Mouse (Mus musculus): ENCODE results near the gene Srrm4. TPM values are rescaled to one million over a fixed set of nuclear protein-coding genes. Genes with fewer than 3 reads are reported as not detected.

Srrm4 gene
- total and polyA plus RNA-seq, 3 experiments, result not detected

GRCm38 (mm10) chr5:116556614-116557013 lies 35.0 kb downstream of the Srrm4 start:
- H3K4me1 ChIP-seq (ENCODE audit: control insufficient read depth in 1 of 2, insufficient read depth in 2 of 2, low read length in 2 of 2), result no peaks in the 10 kb centered on the region
- no peaks in the 10 kb centered on the region for H3K79me2 ChIP-seq (ENCODE audit: control insufficient read depth, insufficient read depth, low read length, poor library complexity)
- H3K4me3 ChIP-seq (ENCODE audit: control insufficient read depth in 1 of 2, insufficient read depth in 1 of 2, low read depth in 2 of 2, low read length in 2 of 2), result no peak overlapping the region
- H3K9ac ChIP-seq (ENCODE audit: control insufficient read depth, low read depth, low read length, poor library complexity, severe bottlenecking), result no peak overlapping the region
- TF ChIP-seq CHD2 (IDR thresholded peaks at IDR 0.05; ENCODE audit: low read length), result no peak
- TF ChIP-seq NRF1 (IDR thresholded peaks at IDR 0.05; ENCODE audit: insufficient read depth, low read depth, low read length, poor library complexity, severe bottlenecking), result no peak
- TF ChIP-seq KAT2A (conservative IDR thresholded peaks at IDR 0.05; ENCODE audit: low read depth, low read length), result no peak
- no peak for TF ChIP-seq SMC3 (IDR thresholded peaks at IDR 0.05; ENCODE audit: low read depth, low read length)
- no peak for TF ChIP-seq GABPA (IDR thresholded peaks at IDR 0.05; ENCODE audit: low read depth, low read length)
- no peaks in the 10 kb centered on the region for H3K27me3 ChIP-seq (ENCODE audit: control insufficient read depth in 1 of 2, insufficient read depth in 2 of 2, low read length in 2 of 2)
- H3K36me3 ChIP-seq (ENCODE audit: control insufficient read depth in 1 of 2, insufficient read depth in 2 of 2, low read length in 2 of 2), result no peaks in the 10 kb centered on the region
- no peaks in the 10 kb centered on the region for H3K9me3 ChIP-seq (replicated peaks; ENCODE audit: insufficient read depth, low read length)
- H3K27ac ChIP-seq (ENCODE audit: control insufficient read depth, low read depth, low read length), result no peak overlapping the region
- no peak for DNase-seq (ENCODE audit: low read depth, low spot score)

GRCm38 (mm10) chr5:116553868-116554267 lies 37.7 kb downstream of the Srrm4 start:
- no peaks in the 10 kb centered on the region for H3K79me2 ChIP-seq (ENCODE audit: control insufficient read depth, insufficient read depth, low read length, poor library complexity)
- no peak overlapping the region for H3K27ac ChIP-seq (ENCODE audit: control insufficient read depth, low read depth, low read length)
- no peaks in the 10 kb centered on the region for H3K4me1 ChIP-seq (ENCODE audit: control insufficient read depth in 1 of 2, insufficient read depth in 2 of 2, low read length in 2 of 2)
- no peaks in the 10 kb centered on the region for H3K27me3 ChIP-seq (ENCODE audit: control insufficient read depth in 1 of 2, insufficient read depth in 2 of 2, low read length in 2 of 2)
- H3K36me3 ChIP-seq (ENCODE audit: control insufficient read depth in 1 of 2, insufficient read depth in 2 of 2, low read length in 2 of 2), result no peaks in the 10 kb centered on the region
- peak; percentile 3 for DNase-seq (ENCODE audit: low read depth, low spot score)
- H3K4me3 ChIP-seq (ENCODE audit: control insufficient read depth in 1 of 2, insufficient read depth in 1 of 2, low read depth in 2 of 2, low read length in 2 of 2), result no peak overlapping the region
- no peak for TF ChIP-seq MXI1 (IDR thresholded peaks at IDR 0.05; ENCODE audit: low read depth, low read length)
- H3K9me3 ChIP-seq (replicated peaks; ENCODE audit: insufficient read depth, low read length), result no peaks in the 10 kb centered on the region
- no peak overlapping the region for H3K9ac ChIP-seq (ENCODE audit: control insufficient read depth, low read depth, low read length, poor library complexity, severe bottlenecking)

GRCm38 (mm10) chr5:116553106-116553505 lies 38.5 kb downstream of the Srrm4 start:
- no peak for TF ChIP-seq KAT2A (conservative IDR thresholded peaks at IDR 0.05; ENCODE audit: low read depth, low read length)
- TF ChIP-seq MXI1 (IDR thresholded peaks at IDR 0.05; ENCODE audit: low read depth, low read length), result no peak
- no peak for TF ChIP-seq NRF1 (IDR thresholded peaks at IDR 0.05; ENCODE audit: insufficient read depth, low read depth, low read length, poor library complexity, severe bottlenecking)
- no peak for TF ChIP-seq ETS1 (IDR thresholded peaks at IDR 0.05; ENCODE audit: low read depth, low read length)
- no peak for TF ChIP-seq POLR2A (IDR thresholded peaks at IDR 0.05; ENCODE audit: control insufficient read depth in 1 of 2, insufficient read depth in 1 of 2, low read depth in 1 of 2, low read length in 2 of 2, poor library complexity in 1 of 2)
- TF ChIP-seq ELF1 (IDR thresholded peaks at IDR 0.05; ENCODE audit: low read depth, low read length), result no peak
- no peak for DNase-seq (ENCODE audit: low read depth, low spot score)
- Histone ChIP-seq H3K27me3 (ENCODE audit: control insufficient read depth in 1 of 2, insufficient read depth in 2 of 2, low read length in 2 of 2) (no peaks in the 10 kb centered on the region), H3K27ac (ENCODE audit: control insufficient read depth, low read depth, low read length) (no peak overlapping the region), H3K36me3 (ENCODE audit: control insufficient read depth in 1 of 2, insufficient read depth in 2 of 2, low read length in 2 of 2) (no peaks in the 10 kb centered on the region), H3K9ac (ENCODE audit: control insufficient read depth, low read depth, low read length, poor library complexity, severe bottlenecking) (no peak overlapping the region), H3K9me3 (replicated peaks; ENCODE audit: insufficient read depth, low read length) (no peaks in the 10 kb centered on the region), H3K4me3 (ENCODE audit: control insufficient read depth in 1 of 2, insufficient read depth in 1 of 2, low read depth in 2 of 2, low read length in 2 of 2) (no peak overlapping the region), H3K79me2 (ENCODE audit: control insufficient read depth, insufficient read depth, low read length, poor library complexity) (no peaks in the 10 kb centered on the region), H3K4me1 (ENCODE audit: control insufficient read depth in 1 of 2, insufficient read depth in 2 of 2, low read length in 2 of 2) (no peaks in the 10 kb centered on the region)

- no peaks in the 10 kb centered on the region for H3K27me3 ChIP-seq (ENCODE audit: control insufficient read depth in 1 of 2, insufficient read depth in 2 of 2, low read length in 2 of 2)
- no peaks in the 10 kb centered on the region for H3K79me2 ChIP-seq (ENCODE audit: control insufficient read depth, insufficient read depth, low read length, poor library complexity)
- H3K36me3 ChIP-seq (ENCODE audit: control insufficient read depth in 1 of 2, insufficient read depth in 2 of 2, low read length in 2 of 2), result no peaks in the 10 kb centered on the region
- H3K9ac ChIP-seq (ENCODE audit: control insufficient read depth, low read depth, low read length, poor library complexity, severe bottlenecking), result no peak overlapping the region
- H3K27ac ChIP-seq (ENCODE audit: control insufficient read depth, low read depth, low read length), result no peak overlapping the region
- no peaks in the 10 kb centered on the region for H3K4me1 ChIP-seq (ENCODE audit: control insufficient read depth in 1 of 2, insufficient read depth in 2 of 2, low read length in 2 of 2)
- DNase-seq (ENCODE audit: low read depth, low spot score), result no peak
- H3K9me3 ChIP-seq (replicated peaks; ENCODE audit: insufficient read depth, low read length), result no peaks in the 10 kb centered on the region
- H3K4me3 ChIP-seq (ENCODE audit: control insufficient read depth in 1 of 2, insufficient read depth in 1 of 2, low read depth in 2 of 2, low read length in 2 of 2), result no peak overlapping the region
- TF ChIP-seq BHLHE40 (IDR thresholded peaks at IDR 0.05; ENCODE audit: borderline replicate concordance, low read depth, low read length), result no peak
- no peak for TF ChIP-seq POLR2AphosphoS5 (IDR thresholded peaks at IDR 0.05; ENCODE audit: borderline replicate concordance, low read depth, low read length)
- no peak for TF ChIP-seq ZKSCAN1 (IDR thresholded peaks at IDR 0.05; ENCODE audit: low read depth, low read length)
- no peak for TF ChIP-seq TAL1 (IDR thresholded peaks at IDR 0.05; ENCODE audit: low read length)
- TF ChIP-seq NRF1 (IDR thresholded peaks at IDR 0.05; ENCODE audit: insufficient read depth, low read depth, low read length, poor library complexity, severe bottlenecking), result no peak
- no peak for TF ChIP-seq ZC3H11A (IDR thresholded peaks at IDR 0.05; ENCODE audit: low read depth, low read length)
- TF ChIP-seq MYB (IDR thresholded peaks at IDR 0.05; ENCODE audit: low read depth, low read length), result no peak
- TF ChIP-seq MEF2A (IDR thresholded peaks at IDR 0.05; ENCODE audit: extremely low read depth, insufficient replicate concordance, low read depth, low read length, poor library complexity, severe bottlenecking), result no peak
- no peak for TF ChIP-seq EP300 (IDR thresholded peaks at IDR 0.05; ENCODE audit: low read depth in 1 of 2, low read length in 2 of 2)
- no peak for TF ChIP-seq ELF1 (IDR thresholded peaks at IDR 0.05; ENCODE audit: low read depth, low read length)
- no peak for TF ChIP-seq SIN3A (IDR thresholded peaks at IDR 0.05; ENCODE audit: low read length)
- TF ChIP-seq ETS1 (IDR thresholded peaks at IDR 0.05; ENCODE audit: low read depth, low read length), result no peak
- no peak for TF ChIP-seq MAFK (IDR thresholded peaks at IDR 0.05; ENCODE audit: borderline replicate concordance, low read depth, low read length)
- TF ChIP-seq CHD2 (IDR thresholded peaks at IDR 0.05; ENCODE audit: low read length), result no peak
- no peak for TF ChIP-seq GABPA (IDR thresholded peaks at IDR 0.05; ENCODE audit: low read depth, low read length)
These were observed 39.0 kb downstream of the Srrm4 start for GRCm38 (mm10) chr5:116552584-116552983.

Data from MEL (cell line).